Mouse (Mus musculus) cerebellum, adult (tissue): Measurements from ENCODE around the gene Pop5.

ENCODE experiments used
- ATAC-seq: cut with Nextera tagmentation; 2 replicates; pipeline ENCODE4 v1.9.2; 2017; ENCODE audit warnings: mild to moderate bottlenecking, moderate library complexity, mixed read lengths; ENCODE audit not compliant: insufficient number of reproducible peaks, low FRiP score, low TSS enrichment

Gene Pop5

GRCm38 (mm10) chr5:115284735-115285134, 49.1 kb downstream of the Pop5 start:
- ATAC-seq: no peak

DNA sequence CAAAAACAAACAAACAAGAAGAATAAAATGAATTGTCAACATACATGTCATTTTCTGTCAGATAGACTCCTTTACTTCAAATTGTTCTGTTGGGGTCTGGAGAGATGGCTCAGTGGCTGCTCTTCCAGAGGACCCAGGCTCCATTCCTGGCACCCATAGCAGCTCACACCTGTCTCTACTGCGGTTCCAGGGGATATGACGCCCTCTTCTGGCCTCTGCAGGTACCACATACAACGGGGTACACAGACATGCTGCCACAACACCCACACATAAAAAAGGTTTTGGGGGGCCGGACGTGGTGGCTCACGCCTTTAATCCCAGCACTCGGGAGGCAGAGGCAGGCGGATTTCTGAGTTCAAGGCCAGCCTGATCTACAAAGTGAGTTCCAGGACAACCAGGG, 58.5 kb downstream of the Pop5 start:
- ATAC-seq: no peak
